Mouse (Mus musculus) activated CD4-positive, CD25-positive, alpha-beta regulatory T cell, adult 4 months (primary cell): Measurements from ENCODE around the gene Klf5. TPM values are rescaled to one million over a fixed set of nuclear protein-coding genes. Genes with fewer than 3 reads are reported as not detected.

ENCODE experiments used
- polyA plus RNA-seq, 2 experiments: library from polyadenylated mRNA; unstranded; fragments of 100-300 nt; shearing (Covaris generic); gene quantifications; one replicate each; pipeline ENCODE4 v1.2.1; 2017

The Klf5 gene
- polyA plus RNA-seq, 2 experiments from 2014 or later: not detected

Other genes starting within 250 kb of the Klf5 start
- 10 to 100 TPM; 18.0 to 18.5 TPM for gene Pibf1, start 199.3 kb upstream of the Klf5 start, polyA plus RNA-seq
- gene Dis3, start 198.9 kb upstream of the Klf5 start, polyA plus RNA-seq: 1 to 10 TPM; 5.3 to 9.0 TPM